Mouse (Mus musculus) left cerebral cortex, postnatal 14 days (tissue): ENCODE measurements at regions not wholly inside any gene's neighbourhood (a gene's known extent, or its start where the extent isn't known, plus 50 kb on each side); places are given as distances from the start of the nearest gene placed in this dataset.

ENCODE experiments used
- DNase-seq, 2 experiments: peaks; one replicate each; pipeline ENCODE4 v3.0.0; 2021 to 2022; ENCODE audit warnings: low spot score in 2 of 2, mixed read lengths in 1 of 2
- intact Hi-C: fragments of 180-260 bp; cut with DNase I; formaldehyde crosslinking; loops from one replicate; pipeline ENCODE4 v1.15.1; 2025

- no peak for DNase-seq
- intact Hi-C loops: no loop called here
Observed at GRCm38 (mm10) chr6:74033811-74034210, 564.3 kb upstream of the 4931417E11Rik start.

- DNase-seq: no peak
- intact Hi-C loops: no loop called here
Observed at GRCm38 (mm10) chr6:74017107-74017506, 547.6 kb upstream of the 4931417E11Rik start.

- DNase-seq: no peak
- intact Hi-C loops: no loop called here
Observed at GRCm38 (mm10) chr6:73981742-73982141, 512.3 kb upstream of the 4931417E11Rik start.

- intact Hi-C loops: no loop called here
- DNase-seq: no peak
Observed at GRCm38 (mm10) chr6:73949934-73950293, 480.4 kb upstream of the 4931417E11Rik start.

- intact Hi-C loops: no loop called here
- DNase-seq: no peak
Observed at GRCm38 (mm10) chr6:73949121-73949933, 479.9 kb upstream of the 4931417E11Rik start.

GRCm38 (mm10) chr6:73913426-73914404, 444.2 kb upstream of the 4931417E11Rik start:
- intact Hi-C loops: no loop called here
- DNase-seq: no peak

- intact Hi-C loops: no loop called here
- no peak for DNase-seq
Observed at GRCm38 (mm10) chr6:73889144-73889795, 419.8 kb upstream of the 4931417E11Rik start.

- intact Hi-C loops: no loop called here
- DNase-seq: no peak
Observed at GRCm38 (mm10) chr6:73878662-73879061, 409.2 kb upstream of the 4931417E11Rik start.

- DNase-seq: peak in 1 of 2 experiments; percentile 3
- intact Hi-C loops: no loop called here
Observed at GRCm38 (mm10) chr6:73868683-73869082, 399.2 kb upstream of the 4931417E11Rik start.
